Mouse (Mus musculus): ENCODE measurements at regions not wholly inside any gene's neighbourhood (a gene's known extent, or its start where the extent isn't known, plus 50 kb on each side); places are given as distances from the start of the nearest gene placed in this dataset.

- TF ChIP-seq CTCF (IDR thresholded peaks at IDR 0.05; ENCODE audit: low read depth, low read length) (no peak), POLR2A (IDR thresholded peaks at IDR 0.05; ENCODE audit: borderline replicate concordance, low read depth, low read length) (no peak)
- Histone ChIP-seq H3K27ac (ENCODE audit: insufficient read depth, low read depth, low read length) (no peak overlapping the region), H3K4me1 (ENCODE audit: control insufficient read depth, insufficient read depth, low read length) (no peaks in the 10 kb centered on the region), H3K4me3 (ENCODE audit: insufficient read depth, low read length) (no peak overlapping the region)
These were observed 731.1 kb downstream of the Adgrl2 start for GRCm38 (mm10) chr3:148259211-148259610.

- Histone ChIP-seq H3K4me1 (ENCODE audit: control insufficient read depth, insufficient read depth, low read length) (peaks cover 10% of the 10 kb centered on the region), H3K27ac (ENCODE audit: insufficient read depth, low read depth, low read length) (peak overlapping the region; percentile 47), H3K4me3 (ENCODE audit: insufficient read depth, low read length) (no peak overlapping the region)
- no peak for TF ChIP-seq POLR2A (IDR thresholded peaks at IDR 0.05; ENCODE audit: borderline replicate concordance, low read depth, low read length)
- TF ChIP-seq CTCF (IDR thresholded peaks at IDR 0.05; ENCODE audit: low read depth, low read length) = no peak
These were observed 741.7 kb downstream of the Adgrl2 start for GRCm38 (mm10) chr3:148248617-148249016.

DNA sequence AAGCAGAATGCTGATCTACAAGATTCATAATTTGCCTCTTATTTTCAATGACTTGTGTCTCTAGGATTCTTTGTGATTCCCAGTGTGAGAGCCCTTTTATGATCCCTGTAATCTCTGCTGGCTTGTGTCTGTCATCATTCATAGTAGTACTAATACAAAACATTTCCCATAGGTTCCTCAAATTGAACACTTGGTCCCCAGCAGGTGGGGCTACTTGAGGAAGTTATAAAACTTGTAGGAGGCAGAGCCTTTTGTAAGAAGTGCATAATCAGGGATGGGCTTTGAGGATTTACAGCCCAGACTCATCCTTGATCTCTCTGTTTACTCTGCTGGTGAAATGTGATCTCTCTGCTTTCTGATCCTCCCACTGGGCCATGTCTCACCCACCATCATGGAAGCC lies 743.6 kb downstream of the Adgrl2 start:
- Histone ChIP-seq H3K27ac (ENCODE audit: insufficient read depth, low read depth, low read length) (no peak overlapping the region), H3K4me1 (ENCODE audit: control insufficient read depth, insufficient read depth, low read length) (peaks cover 10% of the 10 kb centered on the region), H3K4me3 (ENCODE audit: insufficient read depth, low read length) (no peak overlapping the region)
- TF ChIP-seq POLR2A (IDR thresholded peaks at IDR 0.05; ENCODE audit: borderline replicate concordance, low read depth, low read length) = no peak
- TF ChIP-seq CTCF (IDR thresholded peaks at IDR 0.05; ENCODE audit: low read depth, low read length) = no peak

DNA sequence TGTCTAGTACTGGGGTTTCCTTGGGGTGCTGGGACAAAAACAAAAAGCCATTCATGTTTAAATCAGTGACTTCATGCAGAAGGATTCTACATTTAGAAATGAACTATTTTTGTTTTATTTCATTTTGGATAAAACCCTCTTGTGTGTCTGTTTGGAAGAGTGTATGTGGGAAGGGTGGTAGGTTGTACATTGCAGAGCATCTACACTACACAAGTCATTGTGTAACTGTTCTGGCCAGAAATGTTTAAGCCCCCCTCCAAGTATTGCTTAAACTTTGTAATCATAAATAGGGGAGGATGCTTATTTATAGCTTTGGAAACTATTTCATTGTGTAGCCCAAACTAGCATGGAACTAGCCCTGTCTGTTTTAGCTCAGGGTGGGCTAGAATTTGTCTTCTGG lies 752.3 kb downstream of the Adgrl2 start:
- TF ChIP-seq POLR2A (IDR thresholded peaks at IDR 0.05; ENCODE audit: borderline replicate concordance, low read depth, low read length) (no peak), CTCF (IDR thresholded peaks at IDR 0.05; ENCODE audit: low read depth, low read length) (no peak)
- H3K4me1 ChIP-seq (ENCODE audit: control insufficient read depth, insufficient read depth, low read length) = no peaks in the 10 kb centered on the region
- H3K27ac ChIP-seq (ENCODE audit: insufficient read depth, low read depth, low read length) = no peak overlapping the region
- H3K4me3 ChIP-seq (ENCODE audit: insufficient read depth, low read length) = no peak overlapping the region

DNA sequence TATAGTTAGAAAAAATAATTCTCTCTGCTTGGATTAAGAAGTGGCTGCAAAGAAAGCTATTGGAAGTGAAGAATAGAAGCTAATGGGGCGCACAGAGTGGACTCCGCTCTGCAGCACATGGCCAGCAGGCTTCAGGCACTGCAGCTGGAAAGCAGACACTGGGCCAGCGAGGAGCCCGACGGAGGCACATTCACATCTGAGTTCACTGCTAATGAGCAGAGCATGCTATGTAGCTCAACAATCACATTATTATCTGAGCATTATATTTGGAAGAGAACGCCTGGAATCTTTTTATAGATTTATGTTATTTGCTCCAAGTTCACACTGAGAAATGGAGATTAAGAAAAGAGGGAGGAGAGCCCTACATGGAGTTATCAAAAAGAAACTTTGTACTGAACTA lies 752.8 kb downstream of the Adgrl2 start:
- no peak overlapping the region for H3K4me3 ChIP-seq (ENCODE audit: insufficient read depth, low read length)
- H3K4me1 ChIP-seq (ENCODE audit: control insufficient read depth, insufficient read depth, low read length) = peaks cover 4% of the 10 kb centered on the region
- no peak for TF ChIP-seq POLR2A (IDR thresholded peaks at IDR 0.05; ENCODE audit: borderline replicate concordance, low read depth, low read length)
- TF ChIP-seq CTCF (IDR thresholded peaks at IDR 0.05; ENCODE audit: low read depth, low read length) = no peak
- H3K27ac ChIP-seq (ENCODE audit: insufficient read depth, low read depth, low read length) = no peak overlapping the region

- no peak overlapping the region for H3K27ac ChIP-seq (ENCODE audit: insufficient read depth, low read depth, low read length)
- peaks cover 4% of the 10 kb centered on the region for H3K4me1 ChIP-seq (ENCODE audit: control insufficient read depth, insufficient read depth, low read length)
- H3K4me3 ChIP-seq (ENCODE audit: insufficient read depth, low read length) = no peak overlapping the region
- TF ChIP-seq POLR2A (IDR thresholded peaks at IDR 0.05; ENCODE audit: borderline replicate concordance, low read depth, low read length) (no peak), CTCF (IDR thresholded peaks at IDR 0.05; ENCODE audit: low read depth, low read length) (no peak)
These were observed 756.7 kb downstream of the Adgrl2 start for GRCm38 (mm10) chr3:148233616-148234015.

- H3K4me3 ChIP-seq (ENCODE audit: insufficient read depth, low read length) = no peak overlapping the region
- TF ChIP-seq CTCF (IDR thresholded peaks at IDR 0.05; ENCODE audit: low read depth, low read length) (no peak), POLR2A (IDR thresholded peaks at IDR 0.05; ENCODE audit: borderline replicate concordance, low read depth, low read length) (no peak)
These were observed 761.2 kb downstream of the Adgrl2 start for GRCm38 (mm10) chr3:148229192-148229591.

DNA sequence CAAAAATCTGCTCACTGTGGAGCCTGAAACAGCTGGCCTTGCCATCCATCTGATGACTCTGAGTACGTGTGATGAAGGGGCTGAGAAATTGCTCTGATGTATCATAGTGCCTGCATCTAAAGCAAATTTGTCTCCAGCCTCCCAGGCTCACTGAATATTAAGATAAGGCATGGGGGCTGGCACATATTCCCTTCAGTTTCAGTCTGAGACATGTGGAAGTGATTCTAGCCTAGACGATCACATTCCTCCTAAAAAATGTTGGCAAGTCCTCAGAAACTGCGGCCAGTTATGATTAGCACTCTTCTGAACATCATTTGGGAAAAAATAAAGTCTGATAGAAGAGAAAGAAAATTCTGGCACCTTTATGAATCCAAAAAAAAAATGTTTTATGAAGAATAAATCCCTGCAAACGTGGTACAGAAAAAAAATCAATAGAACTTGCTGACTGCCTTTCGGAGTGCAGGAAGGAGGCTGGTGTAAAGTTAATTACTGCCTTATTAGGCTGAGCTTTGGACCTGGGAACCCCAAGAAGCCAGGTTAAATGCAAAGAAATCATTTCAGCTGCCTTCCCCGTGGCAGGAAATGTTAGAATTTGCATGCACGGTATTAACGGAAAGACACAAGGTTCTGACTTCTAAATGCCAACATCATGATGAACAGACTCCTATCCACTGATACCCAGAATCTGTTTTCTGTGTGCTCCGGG lies 762.2 kb downstream of the Adgrl2 start:
- Histone ChIP-seq H3K4me3 (ENCODE audit: insufficient read depth, low read length) (no peak overlapping the region), H3K27ac (ENCODE audit: insufficient read depth, low read depth, low read length) (no peak overlapping the region), H3K4me1 (ENCODE audit: control insufficient read depth, insufficient read depth, low read length) (peaks cover 6% of the 10 kb centered on the region)
- TF ChIP-seq CTCF (IDR thresholded peaks at IDR 0.05; ENCODE audit: low read depth, low read length) (no peak), POLR2A (IDR thresholded peaks at IDR 0.05; ENCODE audit: borderline replicate concordance, low read depth, low read length) (no peak)

More at GRCm38 (mm10) chr3:148229192-148229591, 761.2 kb downstream of the Adgrl2 start:
- Histone ChIP-seq H3K27ac (ENCODE audit: insufficient read depth, low read depth, low read length) (no peak overlapping the region), H3K4me1 (ENCODE audit: control insufficient read depth, insufficient read depth, low read length) (peaks cover 6% of the 10 kb centered on the region)

- H3K27ac ChIP-seq (ENCODE audit: insufficient read depth, low read depth, low read length) = peak overlapping the region; percentile 21; the same call in 1 of the 2 replicates
- H3K4me1 ChIP-seq (ENCODE audit: control insufficient read depth, insufficient read depth, low read length) = peaks cover 9% of the 10 kb centered on the region
- no peak for TF ChIP-seq CTCF (IDR thresholded peaks at IDR 0.05; ENCODE audit: low read depth, low read length)
- no peak for TF ChIP-seq POLR2A (IDR thresholded peaks at IDR 0.05; ENCODE audit: borderline replicate concordance, low read depth, low read length)
- H3K4me3 ChIP-seq (ENCODE audit: insufficient read depth, low read length) = no peak overlapping the region
These were observed 769.5 kb downstream of the Adgrl2 start for GRCm38 (mm10) chr3:148220826-148221225.

GRCm38 (mm10) chr3:148220024-148220590 lies 770.2 kb downstream of the Adgrl2 start:
- TF ChIP-seq POLR2A (IDR thresholded peaks at IDR 0.05; ENCODE audit: borderline replicate concordance, low read depth, low read length) (no peak), CTCF (IDR thresholded peaks at IDR 0.05; ENCODE audit: low read depth, low read length) (no peak)
- Histone ChIP-seq H3K27ac (ENCODE audit: insufficient read depth, low read depth, low read length) (no peak overlapping the region), H3K4me3 (ENCODE audit: insufficient read depth, low read length) (no peak overlapping the region)

More at GRCm38 (mm10) chr3:148220024-148220590, 770.2 kb downstream of the Adgrl2 start:
- H3K4me1 ChIP-seq (ENCODE audit: control insufficient read depth, insufficient read depth, low read length) = peaks cover 9% of the 10 kb centered on the region
